Comparison of ENCODE assay signal across 32 mouse cellular contexts in the genomic region with DNA sequence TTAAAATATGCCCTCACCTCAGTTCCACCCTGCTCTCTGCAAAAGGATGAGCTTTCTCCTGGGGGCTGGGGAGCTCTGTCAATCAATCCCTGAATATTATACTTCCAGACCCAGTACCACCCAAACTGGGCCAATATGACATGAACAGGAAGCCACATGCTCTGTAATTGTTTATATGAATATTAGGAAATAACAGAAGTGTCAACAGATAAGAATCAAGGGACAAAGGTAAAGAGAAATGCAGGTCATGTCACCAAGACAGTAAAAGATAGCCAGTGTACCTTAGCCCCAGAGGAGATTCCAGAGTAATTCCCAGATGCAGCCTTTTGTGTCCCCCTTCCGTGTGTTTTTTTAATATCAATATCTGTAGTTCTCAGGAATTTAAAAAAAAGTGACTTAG.
"Had no signal": no experiment of that assay in that cellular context is flagged by ENCODE, and none has a peak within 500 bp of the region (broad histone marks: within the 10 kb centered on the region; RNA-seq: fewer than 3 reads in every experiment).

No protein-coding gene starts in this region.

- ATAC-seq: liver, embryonic 12.5 days; lung, postnatal 0 days; midbrain, embryonic 13.5 days; midbrain, embryonic 15.5 days; midbrain, embryonic 16.5 days had no signal

- H3K36me3 ChIP-seq: limb, embryonic 10.5 days; limb, embryonic 12.5 days; limb, embryonic 13.5 days; limb, embryonic 15.5 days; liver, embryonic 12.5 days; liver, embryonic 13.5 days; liver, embryonic 15.5 days; lung, embryonic 15.5 days; midbrain, embryonic 10.5 days; midbrain, embryonic 12.5 days; midbrain, embryonic 13.5 days; midbrain, embryonic 15.5 days; neural tube, embryonic 12.5 days had no signal

- H3K4me2 ChIP-seq: limb, embryonic 12.5 days; limb, embryonic 13.5 days; limb, embryonic 15.5 days; liver, embryonic 11.5 days; liver, embryonic 12.5 days; liver, embryonic 13.5 days; liver, embryonic 15.5 days; lung, embryonic 14.5 days; lung, embryonic 15.5 days; midbrain, embryonic 11.5 days; midbrain, embryonic 12.5 days; midbrain, embryonic 13.5 days; midbrain, embryonic 15.5 days; neural tube, embryonic 12.5 days had no signal

- H3K27me3 ChIP-seq: limb, embryonic 12.5 days; limb, embryonic 13.5 days; limb, embryonic 15.5 days; liver, embryonic 12.5 days; liver, embryonic 13.5 days; liver, embryonic 15.5 days; lung, embryonic 15.5 days; megakaryocyte, embryonic 14.5 days; midbrain, embryonic 12.5 days; midbrain, embryonic 13.5 days; midbrain, embryonic 15.5 days; neural tube, embryonic 12.5 days had no signal

- H3K9ac ChIP-seq: limb, embryonic 12.5 days; limb, embryonic 13.5 days; limb, embryonic 15.5 days; liver, embryonic 12.5 days; liver, embryonic 13.5 days; liver, embryonic 14.5 days; liver, embryonic 15.5 days; lung, embryonic 14.5 days; lung, embryonic 15.5 days; midbrain, embryonic 12.5 days; midbrain, embryonic 13.5 days; midbrain, embryonic 15.5 days; neural tube, embryonic 12.5 days had no signal

- H3K4me3 ChIP-seq: left cerebral cortex, adult 2 months; limb, embryonic 10.5 days; limb, embryonic 12.5 days; limb, embryonic 13.5 days; limb, embryonic 15.5 days; liver, embryonic 12.5 days; liver, embryonic 13.5 days; liver, embryonic 15.5 days; lung, embryonic 15.5 days; megakaryocyte, embryonic 14.5 days; midbrain, embryonic 10.5 days; midbrain, embryonic 12.5 days; midbrain, embryonic 13.5 days; midbrain, embryonic 15.5 days; myocyte; neural tube, embryonic 12.5 days had no signal

- DNase-seq: left cerebral cortex, postnatal 4 days; liver; liver, embryonic 13.5 days; lung, adult 18-20 months; lung, adult 2 months; lung, embryonic 14.5 days; lung, postnatal 10 days; lung, postnatal 14 days; lung, postnatal 36 days; lung, postnatal 4 days; midbrain, embryonic 14.5 days had no signal

- H3K9me3 ChIP-seq: limb, embryonic 10.5 days; limb, embryonic 12.5 days; limb, embryonic 13.5 days; limb, embryonic 15.5 days; liver, embryonic 12.5 days; liver, embryonic 13.5 days; liver, embryonic 15.5 days; lung, embryonic 15.5 days; midbrain, embryonic 10.5 days; midbrain, embryonic 12.5 days; midbrain, embryonic 13.5 days; midbrain, embryonic 15.5 days; neural tube, embryonic 12.5 days had no signal

- H3K4me1 ChIP-seq: limb, embryonic 10.5 days; limb, embryonic 12.5 days; limb, embryonic 13.5 days; limb, embryonic 15.5 days; liver, embryonic 12.5 days; liver, embryonic 13.5 days; liver, embryonic 15.5 days; lung, embryonic 15.5 days; megakaryocyte, embryonic 14.5 days; midbrain, embryonic 10.5 days; midbrain, embryonic 12.5 days; midbrain, embryonic 13.5 days; midbrain, embryonic 15.5 days; neural tube, embryonic 12.5 days had no signal

- H3K27ac ChIP-seq: left cerebral cortex, adult 2 months; limb, embryonic 10.5 days; limb, embryonic 12.5 days; limb, embryonic 13.5 days; limb, embryonic 15.5 days; liver, embryonic 12.5 days; liver, embryonic 13.5 days; liver, embryonic 14.5 days; liver, embryonic 15.5 days; lung, embryonic 15.5 days; macrophage; midbrain, embryonic 10.5 days; midbrain, embryonic 12.5 days; midbrain, embryonic 13.5 days; midbrain, embryonic 15.5 days; neural tube, embryonic 12.5 days had no signal
